Mouse (Mus musculus) spleen, adult 2 months (tissue): ENCODE data around the gene Slc12a5.

Experiments
- CTCF ChIP-seq: fragments of 200-500 bp; IDR thresholded peaks from 2 replicates; pipeline ENCODE4 v1.5.1; 2011; ENCODE audit warnings: mild to moderate bottlenecking, inconsistent platforms; ENCODE audit not compliant: insufficient read depth, insufficient read length, insufficient replicate concordance; ENCODE audit errors: extremely low read depth
- POLR2A ChIP-seq: fragments of 200-500 bp; IDR thresholded peaks from 2 replicates; pipeline ENCODE4 v1.6.1; 2011; ENCODE audit warnings: low read depth, low read length, inconsistent platforms

DNA sequence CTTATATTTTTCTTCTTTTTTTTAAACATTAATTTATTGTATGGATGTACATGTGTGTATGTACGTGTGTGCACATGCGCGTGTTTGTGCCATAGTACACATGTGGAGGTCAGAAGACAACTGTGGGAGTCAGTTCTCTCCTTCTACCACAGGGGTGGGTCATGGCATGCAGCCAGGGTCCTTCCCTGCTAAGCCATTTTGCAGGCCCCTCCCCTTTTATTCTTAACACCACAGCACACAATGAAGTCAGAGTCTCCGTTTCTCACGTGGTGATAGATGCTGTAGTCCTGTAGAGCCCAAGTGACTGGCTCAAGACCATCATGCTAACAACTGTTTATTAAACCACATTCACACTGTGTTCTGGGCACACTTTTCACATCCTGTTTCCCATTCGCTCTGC, 25.4 kb downstream of the Slc12a5 start:
- TF ChIP-seq CTCF: no peak
- TF ChIP-seq POLR2A: no peak
